Mouse (Mus musculus): ENCODE data around the gene Magohb. TPM values are rescaled to one million over a fixed set of nuclear protein-coding genes. Genes with fewer than 3 reads are reported as not detected.

Gene Magohb
- 67.9 and 68.0 TPM in 2 replicates for total RNA-seq (2015)
- 36.5 and 53.5 TPM in 2 replicates for total RNA-seq (2017)

GRCm38 (mm10) chr6:131292991-131293788, at the start of gene Magohb:
Magohb (minus strand) TSS chr6:131293244.
- peak; percentile 82 for ATAC-seq (ENCODE audit: poor library complexity, severe bottlenecking)

GRCm38 (mm10) chr6:131340082-131340481, 47.0 kb upstream of the Magohb start:
- no peak for ATAC-seq (ENCODE audit: poor library complexity, severe bottlenecking)

GRCm38 (mm10) chr6:131339309-131339708, 46.3 kb upstream of the Magohb start:
- no peak for ATAC-seq (ENCODE audit: poor library complexity, severe bottlenecking)

GRCm38 (mm10) chr6:131338787-131339186, 45.7 kb upstream of the Magohb start:
- ATAC-seq (ENCODE audit: poor library complexity, severe bottlenecking), result no peak

- ATAC-seq (ENCODE audit: poor library complexity, severe bottlenecking), result peak; percentile 75
These were observed 34.0 kb upstream of the Magohb start for GRCm38 (mm10) chr6:131327076-131327475.

GRCm38 (mm10) chr6:131321854-131322639, 29.0 kb upstream of the Magohb start:
- ATAC-seq (ENCODE audit: poor library complexity, severe bottlenecking), result no peak

- ATAC-seq (ENCODE audit: poor library complexity, severe bottlenecking), result 0 out of 2 replicates have a peak, but pooled peaks have one; percentile 43
These were observed 23.4 kb upstream of the Magohb start for GRCm38 (mm10) chr6:131316155-131317101.

GRCm38 (mm10) chr6:131308031-131308430, 15.0 kb upstream of the Magohb start:
- peak; percentile 76 for ATAC-seq (ENCODE audit: poor library complexity, severe bottlenecking)

- ATAC-seq (ENCODE audit: poor library complexity, severe bottlenecking), result no peak
These were observed 11.7 kb upstream of the Magohb start for GRCm38 (mm10) chr6:131304776-131305175.

- peak; percentile 34; the same call in 1 of the 2 replicates for ATAC-seq (ENCODE audit: poor library complexity, severe bottlenecking)
These were observed 5.5 kb upstream of the Magohb start for GRCm38 (mm10) chr6:131298531-131298930.

GRCm38 (mm10) chr6:131294435-131295112, 1.5 kb upstream of the Magohb start:
- ATAC-seq (ENCODE audit: poor library complexity, severe bottlenecking), result no peak

- ATAC-seq (ENCODE audit: poor library complexity, severe bottlenecking), result peak; percentile 8; the same call in 1 of the 2 replicates
These were observed 872 bp upstream of the Magohb start for GRCm38 (mm10) chr6:131293916-131294315.

GRCm38 (mm10) chr6:131292276-131292990, 611 bp downstream of the Magohb start:
- ATAC-seq (ENCODE audit: poor library complexity, severe bottlenecking), result peak; percentile 28

GRCm38 (mm10) chr6:131290430-131290829, 2.6 kb downstream of the Magohb start:
- ATAC-seq (ENCODE audit: poor library complexity, severe bottlenecking), result peak; percentile 65

GRCm38 (mm10) chr6:131278160-131278559, 14.9 kb downstream of the Magohb start:
- ATAC-seq (ENCODE audit: poor library complexity, severe bottlenecking), result peak; percentile 55; the same call in 1 of the 2 replicates

GRCm38 (mm10) chr6:131276659-131277058, 16.4 kb downstream of the Magohb start:
- ATAC-seq (ENCODE audit: poor library complexity, severe bottlenecking), result peak; percentile 14; the same call in 1 of the 2 replicates

GRCm38 (mm10) chr6:131272311-131272710, 20.7 kb downstream of the Magohb start:
- peak; percentile 55 for ATAC-seq (ENCODE audit: poor library complexity, severe bottlenecking)

- no peak for ATAC-seq (ENCODE audit: poor library complexity, severe bottlenecking)
These were observed 22.7 kb downstream of the Magohb start for GRCm38 (mm10) chr6:131270312-131270711.

- ATAC-seq (ENCODE audit: poor library complexity, severe bottlenecking), result peak; percentile 94
These were observed 23.4 kb downstream of the Magohb start for GRCm38 (mm10) chr6:131269599-131269998.
